Mouse (Mus musculus) CH12.LX (cell line): ENCODE results near the gene Tmem252.

Source experiments
- CTCF ChIP-seq, 2 experiments: IDR thresholded peaks in 1 of 2; conservative IDR thresholded peaks in 1 of 2; 2 replicates each; pipeline ENCODE4 v1.5.1; 2011 to 2012; ENCODE audit warnings: low read depth in 2 of 2, low read length in 2 of 2, improper control_type of control experiment in 1 of 2, inconsistent platforms in 1 of 2, mild to moderate bottlenecking in 1 of 2, moderate library complexity in 1 of 2
- MAFK ChIP-seq: IDR thresholded peaks from 2 replicates; pipeline ENCODE4 v1.6.1; 2011; ENCODE audit warnings: low read length, improper control_type of control experiment; ENCODE audit not compliant: insufficient replicate concordance

GRCm38 (mm10) chr19:24651595-24651994 is 22.2 kb upstream of the Tmem252 start:
- TF ChIP-seq CTCF (conservative IDR thresholded peaks at IDR 0.05 in 1 of 2, IDR thresholded peaks at IDR 0.05 in 1 of 2; ENCODE audit: low read depth in 2 of 2, low read length in 2 of 2), result no peak
- no peak for TF ChIP-seq MAFK
